Mouse (Mus musculus) embryonic fibroblast, embryonic 13.5 days (primary cell): Measurements from ENCODE around the gene Dusp10.

ENCODE experiments used
- CTCF ChIP-seq: IDR thresholded peaks from 2 replicates; pipeline ENCODE4 v1.5.1; 2011; ENCODE audit warnings: mild to moderate bottlenecking, control low read depth, low read length, moderate library complexity, borderline replicate concordance; ENCODE audit not compliant: insufficient read depth
- POLR2A ChIP-seq: IDR thresholded peaks from 2 replicates; pipeline ENCODE4 v1.6.1; 2011; ENCODE audit warnings: low read depth, mild to moderate bottlenecking, control low read depth, low read length, moderate library complexity

- TF ChIP-seq POLR2A (no peak), CTCF (no peak)
Observed at GRCm38 (mm10) chr1:184051824-184052223, 38.7 kb downstream of the Dusp10 start.
